In the genomic region with DNA sequence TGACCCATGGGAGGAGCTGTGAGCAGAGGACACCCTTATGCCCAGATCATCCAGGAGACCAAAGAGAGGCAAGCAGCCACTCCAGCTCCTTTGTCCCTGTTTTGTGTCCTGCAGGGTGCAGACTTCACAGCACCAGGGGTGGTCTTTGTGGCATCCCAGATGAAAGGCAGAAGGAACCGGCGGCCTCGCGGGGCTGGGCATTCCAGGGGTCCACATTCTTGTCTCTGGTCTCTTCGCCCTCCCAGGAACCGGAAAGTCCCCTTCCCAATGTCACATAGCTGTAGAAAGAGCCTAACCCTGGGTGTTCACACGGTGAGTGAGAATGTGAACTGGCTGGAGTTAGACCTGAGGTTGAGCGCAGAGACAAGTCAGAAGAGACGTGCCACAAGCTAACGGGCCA, we compare ENCODE assay signal across 30 mouse cellular contexts. TPM values are rescaled to one million over a fixed set of nuclear protein-coding genes. Genes with fewer than 3 reads are reported as not detected.
A peak's percentile ranks its signal among the peaks of the same experiment; 100 is the strongest.
DNase-seq lines count a peak whose midpoint lies in the region; ATAC-seq and TF ChIP-seq lines count a peak whose summit lies in the region.
"Had no signal": no experiment of that assay in that cellular context is flagged by ENCODE, and none has a peak within 500 bp of the region (broad histone marks: within the 10 kb centered on the region; RNA-seq: fewer than 3 reads in every experiment).

No protein-coding gene starts in this region.

- H3K27ac ChIP-seq in heart, embryonic 11.5 days (ENCODE audit: low read depth, low read length), result no peak overlapping the region
- H3K27ac ChIP-seq in heart, embryonic 13.5 days (replicated peaks), result no peak overlapping the region
- H3K27ac ChIP-seq in heart, adult 2 months, result no peak overlapping the region
- no peak overlapping the region for H3K27ac ChIP-seq in liver, embryonic 11.5 days (ENCODE audit: low read depth, low read length)
- H3K27ac ChIP-seq: embryonic facial prominence, embryonic 13.5 days; embryonic facial prominence, embryonic 15.5 days; forebrain, embryonic 10.5 days; forebrain, embryonic 12.5 days had no signal

- H3K9ac ChIP-seq in heart, embryonic 11.5 days (ENCODE audit: low read depth, low read length), result no peak overlapping the region
- no peak overlapping the region for H3K9ac ChIP-seq in heart, embryonic 13.5 days
- no peak overlapping the region for H3K9ac ChIP-seq in heart, adult 2 months (ENCODE audit: low read depth, low read length)
- no peak overlapping the region for H3K9ac ChIP-seq in liver, embryonic 11.5 days (ENCODE audit: low read depth, low read length)
- H3K9ac ChIP-seq: embryonic facial prominence, embryonic 13.5 days; embryonic facial prominence, embryonic 15.5 days; forebrain, embryonic 12.5 days had no signal

- H3K4me3 ChIP-seq in heart, embryonic 11.5 days (ENCODE audit: low read depth, low read length), result no peak overlapping the region
- H3K4me3 ChIP-seq in heart, embryonic 13.5 days, result no peak overlapping the region
- no peak overlapping the region for H3K4me3 ChIP-seq in heart, adult 2 months
- no peak overlapping the region for H3K4me3 ChIP-seq in liver, embryonic 11.5 days (ENCODE audit: low read depth, low read length)
- H3K4me3 ChIP-seq: embryonic facial prominence, embryonic 13.5 days; embryonic facial prominence, embryonic 15.5 days; erythroblast, embryonic 14.5 days; forebrain, embryonic 10.5 days; forebrain, embryonic 12.5 days had no signal

- no peak for ATAC-seq in heart, embryonic 11.5 days (replicated peaks; ENCODE audit: insufficient number of reproducible peaks, low FRiP score, low TSS enrichment)
- no peak for ATAC-seq in heart, embryonic 13.5 days (ENCODE audit: extremely low read depth, insufficient number of reproducible peaks, low FRiP score, low TSS enrichment)
- ATAC-seq in liver, embryonic 11.5 days (replicated peaks; ENCODE audit: low FRiP score), result no peak
- ATAC-seq: forebrain, embryonic 14.5 days; forebrain, embryonic 16.5 days had no signal

- WGBS in heart, embryonic 11.5 days (ENCODE audit: insufficient replicate concordance), result 12% methylated on average over 10 of the region's 10 CpGs
- 9% methylated on average over 10 of the region's 10 CpGs for WGBS in heart, embryonic 13.5 days
- WGBS in heart, adult 2 months, result 14% methylated on average over 10 of the region's 10 CpGs
- WGBS in liver, embryonic 11.5 days, result 17% methylated on average over 10 of the region's 10 CpGs

- TF ChIP-seq CTCF in heart, adult 2 months (IDR thresholded peaks at IDR 0.05), result no peak

- H3K27me3 ChIP-seq in heart, embryonic 11.5 days (ENCODE audit: control insufficient read depth, insufficient read depth, low read length), result 0 out of 2 replicates have a peak, but pooled peaks cover 2% of the 10 kb centered on the region
- peaks cover 20% of the 10 kb centered on the region; the same call in 1 of the 2 replicates for H3K27me3 ChIP-seq in heart, embryonic 13.5 days (replicated peaks)
- H3K27me3 ChIP-seq in heart, adult 2 months (ENCODE audit: control insufficient read depth, insufficient read depth, low read length), result no peaks in the 10 kb centered on the region
- peaks cover 10% of the 10 kb centered on the region for H3K27me3 ChIP-seq in liver, embryonic 11.5 days (replicated peaks; ENCODE audit: control insufficient read depth, insufficient read depth, low read length)
- H3K27me3 ChIP-seq: embryonic facial prominence, embryonic 15.5 days; forebrain, embryonic 12.5 days had no signal

- no peak for TF ChIP-seq EP300 in heart, adult 2 months (IDR thresholded peaks at IDR 0.05; ENCODE audit: insufficient read depth, low read depth, low read length)

- H3K4me2 ChIP-seq in heart, embryonic 11.5 days, result peak overlapping the region; percentile 10
- H3K4me2 ChIP-seq in heart, embryonic 13.5 days, result 0 out of 2 replicates have a peak overlapping the region, but pooled peaks have one; percentile 6
- no peak overlapping the region for H3K4me2 ChIP-seq in liver, embryonic 11.5 days
- H3K4me2 ChIP-seq: embryonic facial prominence, embryonic 13.5 days; embryonic facial prominence, embryonic 15.5 days; forebrain, embryonic 12.5 days had no signal

- H3K36me3 ChIP-seq in heart, embryonic 11.5 days (ENCODE audit: control insufficient read depth, insufficient read depth, low read length), result no peaks in the 10 kb centered on the region
- H3K36me3 ChIP-seq in heart, embryonic 13.5 days, result no peaks in the 10 kb centered on the region
- no peaks in the 10 kb centered on the region for H3K36me3 ChIP-seq in heart, adult 2 months (ENCODE audit: control insufficient read depth, insufficient read depth, low read length)
- H3K36me3 ChIP-seq in liver, embryonic 11.5 days (ENCODE audit: control insufficient read depth, insufficient read depth, low read length), result no peaks in the 10 kb centered on the region
- H3K36me3 ChIP-seq: embryonic facial prominence, embryonic 13.5 days; embryonic facial prominence, embryonic 15.5 days; forebrain, embryonic 10.5 days; forebrain, embryonic 12.5 days had no signal

- intact Hi-C loops in heart, postnatal 36 days (cut with DNase I), result no loop called here
- intact Hi-C loops in heart, adult 2 months (cut with DNase I), result loop anchor here (5.0 kb wide), 1 partner anchor 86 kb away; no protein-coding TSS in a partner anchor

- TF ChIP-seq POLR2A in heart, adult 2 months (IDR thresholded peaks at IDR 0.05; ENCODE audit: insufficient read depth, low read depth, low read length), result no peak

- peaks cover 10% of the 10 kb centered on the region for H3K4me1 ChIP-seq in heart, embryonic 11.5 days (ENCODE audit: control insufficient read depth, insufficient read depth, low read length)
- peaks cover 8% of the 10 kb centered on the region; the same call in 1 of the 2 replicates for H3K4me1 ChIP-seq in heart, embryonic 13.5 days
- H3K4me1 ChIP-seq in heart, adult 2 months (ENCODE audit: control insufficient read depth, insufficient read depth, low read length), result no peaks in the 10 kb centered on the region
- no peaks in the 10 kb centered on the region for H3K4me1 ChIP-seq in liver, embryonic 11.5 days (replicated peaks; ENCODE audit: control insufficient read depth, insufficient read depth, low read length)
- H3K4me1 ChIP-seq: embryonic facial prominence, embryonic 15.5 days had no signal

- no peak for DNase-seq in heart, postnatal 36 days
- no peak for DNase-seq in heart, adult 2 months
- DNase-seq in R1 (ENCODE audit: low read depth, low spot score) (peak; percentile 11), ZHBTc4 (ENCODE audit: low read depth, low spot score) (peak; percentile 62)
- DNase-seq in liver, embryonic 11.5 days (ENCODE audit: low spot score), result no peak
- DNase-seq: adrenal gland, adult 2 months; adrenal gland, postnatal 10 days; adrenal gland, postnatal 25 days; cerebellum, adult 11 months; cerebellum, adult 18-20 months; cerebellum, adult 8-10 months; cerebellum, adult 9-11 months; cerebellum, postnatal 14 days; cerebellum, postnatal 36 days; embryo, embryonic 11 days had no signal

- H3K79me2 ChIP-seq in heart, adult 2 months (replicated peaks; ENCODE audit: control insufficient read depth, insufficient read depth, low read length), result no peaks in the 10 kb centered on the region

- H3K9me3 ChIP-seq in heart, embryonic 11.5 days (replicated peaks; ENCODE audit: control insufficient read depth, low read length), result no peaks in the 10 kb centered on the region
- H3K9me3 ChIP-seq in heart, embryonic 13.5 days, result no peaks in the 10 kb centered on the region
- H3K9me3 ChIP-seq in liver, embryonic 11.5 days (ENCODE audit: control insufficient read depth, low read length), result no peaks in the 10 kb centered on the region
- H3K9me3 ChIP-seq: embryonic facial prominence, embryonic 13.5 days; embryonic facial prominence, embryonic 15.5 days; forebrain, embryonic 10.5 days; forebrain, embryonic 12.5 days had no signal

RNA-seq across cellular contexts. Expression of gene Syndig1l, which starts 27.0 kb away (rescaled TPM):
- polyA plus RNA-seq in heart, embryonic 11.5 days (2014; fragmentation: Nextera tagmentation; extraction: Ambion mirVana), result not detected in 2 replicates
- not detected for total RNA-seq in heart, postnatal 36 days (2021)
- polyA plus RNA-seq in heart, embryonic 13.5 days (2015; fragmentation: Nextera tagmentation; extraction: Ambion mirVana), result not detected in 2 replicates
- not detected for total RNA-seq in heart, adult 2 months (2021)
- polyA plus RNA-seq in heart, adult 2 months (2012; rRNA removed), result not detected in 2 replicates
- 0.08 and 0.12 TPM in 2 replicates for polyA plus RNA-seq in liver, embryonic 11.5 days (2014; fragmentation: Nextera tagmentation; extraction: Ambion mirVana)
- total RNA-seq: adrenal gland, adult 2 months; adrenal gland, postnatal 25 days; common myeloid progenitor, adult 5-6 weeks; MEL had no signal
- polyA plus RNA-seq: adrenal gland, adult 2 months; C2C12; embryonic facial prominence, embryonic 11.5 days; embryonic facial prominence, embryonic 13.5 days had no signal

RNA-seq across cellular contexts. Expression of gene Vrtn, which starts 30.8 kb away (rescaled TPM):
- polyA plus RNA-seq in heart, embryonic 11.5 days (2014; fragmentation: Nextera tagmentation; extraction: Ambion mirVana), result not detected in 2 replicates
- not detected for total RNA-seq in heart, postnatal 36 days (2021)
- not detected in 2 replicates for polyA plus RNA-seq in heart, embryonic 13.5 days (2015; fragmentation: Nextera tagmentation; extraction: Ambion mirVana)
- total RNA-seq in heart, adult 2 months (2021), result not detected
- not detected in 2 replicates for polyA plus RNA-seq in heart, adult 2 months (2012; rRNA removed)
- not detected in 2 replicates for polyA plus RNA-seq in liver, embryonic 11.5 days (2014; fragmentation: Nextera tagmentation; extraction: Ambion mirVana)
- total RNA-seq: adrenal gland, adult 2 months; adrenal gland, postnatal 10 days; adrenal gland, postnatal 25 days; adrenal gland, postnatal 4 days; common myeloid progenitor, adult 5-6 weeks; MEL had no signal
- polyA plus RNA-seq: adrenal gland, adult 2 months; brain, embryonic 14.5 days; C2C12; embryonic facial prominence, embryonic 11.5 days; embryonic facial prominence, embryonic 13.5 days; erythroblast, embryonic 14.5 days; forebrain, embryonic 10.5 days; forebrain, embryonic 12.5 days; forebrain, embryonic 14.5 days had no signal

RNA-seq across cellular contexts. Expression of gene Abcd4, which starts 54.4 kb away (rescaled TPM):
- polyA plus RNA-seq in heart, embryonic 11.5 days (2014; fragmentation: Nextera tagmentation; extraction: Ambion mirVana), result 8.6 and 9.5 TPM in 2 replicates
- 1 to 10 TPM; 5.2 to 7.1 TPM for total RNA-seq in heart, postnatal 36 days (2021)
- 9.5 and 10.0 TPM in 2 replicates for polyA plus RNA-seq in heart, embryonic 13.5 days (2015; fragmentation: Nextera tagmentation; extraction: Ambion mirVana)
- 1 to 10 TPM; 5.3 to 5.8 TPM for total RNA-seq in heart, adult 2 months (2021)
- polyA plus RNA-seq in heart, adult 2 months (2012; rRNA removed), result 15.4 and 18.0 TPM in 2 replicates
- polyA plus RNA-seq in liver, embryonic 11.5 days (2014; fragmentation: Nextera tagmentation; extraction: Ambion mirVana), result 8.2 and 9.5 TPM in 2 replicates

Comparison
In these comparisons a context has a peak if more than half of its experiments do, and no peak if none do; other contexts are left out.
1. DNase-seq: peak in R1 (single experiment) and ZHBTc4 (single experiment); none in heart, postnatal 36 days (0 of 2), heart, adult 2 months (0 of 2) and liver, embryonic 11.5 days (single experiment).